Mouse (Mus musculus) hindbrain, embryonic 12.5 days (tissue): ENCODE data around the gene Gm13290. TPM values are rescaled to one million over a fixed set of nuclear protein-coding genes. Genes with fewer than 3 reads are reported as not detected.
"Not testable (repeated sequence)": the region's sequence is repeated elsewhere in the genome, so short reads cannot be mapped to it uniquely, and the experiment has no call there.

Experiments used
- ATAC-seq: fragments of 200-750 bp; cut with Nextera tagmentation; 2 replicates; pipeline ENCODE4 v1.8.0; 2017; ENCODE audit warnings: moderate TSS enrichment; ENCODE audit not compliant: low FRiP score
- H3K27ac ChIP-seq: fragments of 300-500 bp; sonication (generic); 2 replicates; pipeline ENCODE4 v1.5.1; 2016; ENCODE audit warnings: mild to moderate bottlenecking
- H3K27me3 ChIP-seq: fragments of 300-500 bp; sonication (generic); 2 replicates; pipeline ENCODE4 v1.6.1; 2016; ENCODE audit warnings: mild to moderate bottlenecking
- H3K36me3 ChIP-seq: fragments of 300-500 bp; sonication (generic); 2 replicates; pipeline ENCODE4 v1.6.1; 2016; ENCODE audit warnings: mild to moderate bottlenecking
- H3K4me1 ChIP-seq: fragments of 300-500 bp; sonication (generic); 2 replicates; pipeline ENCODE4 v1.6.1; 2016
- H3K4me2 ChIP-seq: fragments of 300-500 bp; sonication (generic); replicated peaks from 2 replicates; pipeline ENCODE4 v1.6.1; 2016; ENCODE audit warnings: mild to moderate bottlenecking
- H3K4me3 ChIP-seq: fragments of 300-500 bp; sonication (generic); 2 replicates; pipeline ENCODE4 v1.5.1; 2016; ENCODE audit warnings: mild to moderate bottlenecking
- H3K9ac ChIP-seq: fragments of 300-500 bp; sonication (generic); 2 replicates; pipeline ENCODE4 v1.6.1; 2016; ENCODE audit warnings: mild to moderate bottlenecking, moderate library complexity
- H3K9me3 ChIP-seq: fragments of 300-500 bp; sonication (generic); replicated peaks from 2 replicates; pipeline ENCODE4 v1.6.1; 2016; ENCODE audit warnings: mild to moderate bottlenecking
- WGBS: fragments of 180-500 bp; shearing (Covaris S2); methylation state at CpG from one replicate; pipeline ENCODE4 v1.1.7; 2016; 5-methylcytosine and 5-hydroxymethylcytosine counted together
- polyA plus RNA-seq: library from polyadenylated mRNA; unstranded; fragments of >200 nt; fragmentation: Nextera tagmentation; extraction: Ambion mirVana; gene quantifications from 2 replicates; pipeline ENCODE4 v1.2.1, GENCODE M21; 2016

Gm13290 gene
- polyA plus RNA-seq: not detected in 2 replicates

DNA sequence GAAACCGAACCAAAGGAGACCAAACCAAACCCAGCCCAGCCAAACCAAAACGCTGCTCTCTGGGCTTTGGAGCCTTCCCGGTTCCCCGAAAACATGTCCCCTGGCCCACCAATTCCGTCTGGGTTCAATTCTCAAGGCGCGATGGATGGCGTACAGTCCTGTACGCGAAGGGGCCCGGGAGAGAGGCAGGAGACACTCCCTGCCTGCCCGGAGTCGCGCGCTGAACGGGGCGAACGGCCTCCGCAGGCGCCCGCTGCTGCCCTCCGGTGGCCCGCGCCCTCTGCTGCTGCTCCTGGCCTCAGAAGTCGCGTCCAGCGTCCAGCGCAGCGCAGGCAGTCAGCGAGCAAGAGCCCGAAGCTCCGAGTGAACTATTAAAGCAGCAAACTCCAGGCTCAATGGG lies at the start of gene Gm13290:
Gm13290 (plus strand) TSS at position 301 of the 400 bp plus-strand sequence.
- ATAC-seq, H3K4me3 ChIP-seq: not testable (repeated sequence)
- WGBS: no CpG with 5 or more reads among the region's 32 CpGs

DNA sequence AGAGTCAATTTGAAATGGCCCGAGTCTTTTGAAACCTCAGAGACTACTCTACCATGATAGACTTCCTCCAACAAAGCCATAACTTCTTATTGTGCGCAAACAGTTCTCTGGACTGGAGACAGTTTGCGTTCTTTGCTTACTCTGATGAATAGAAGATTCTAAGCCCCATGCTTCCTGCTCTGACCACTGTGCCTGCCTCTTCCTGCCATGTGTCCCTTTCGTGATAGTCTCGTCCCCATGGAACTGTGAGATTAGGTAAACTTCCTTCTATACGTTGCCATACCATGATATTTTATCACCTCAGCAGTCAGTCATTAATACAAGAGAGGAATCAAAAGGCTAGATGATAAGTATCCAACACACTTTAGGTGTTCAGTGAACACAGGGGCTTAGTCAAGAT lies 46.9 kb upstream of the Gm13290 start:
- no peaks in the 10 kb centered on the region for H3K36me3 ChIP-seq
- H3K9me3 ChIP-seq: no peaks in the 10 kb centered on the region
- no peak overlapping the region for H3K9ac ChIP-seq
- H3K4me3 ChIP-seq: no peak overlapping the region
- WGBS: 86% methylated on average over 6 of the region's 6 CpGs
- H3K27me3 ChIP-seq: 0 out of 2 replicates have a peak, but pooled peaks cover 3% of the 10 kb centered on the region
- H3K4me1 ChIP-seq: no peaks in the 10 kb centered on the region
- ATAC-seq: no peak
- H3K27ac ChIP-seq: no peak overlapping the region
- H3K4me2 ChIP-seq: no peak overlapping the region

More for the DNA sequence above, at the start of gene Gm13290:
- not testable (repeated sequence) for H3K27me3 ChIP-seq, H3K4me1 ChIP-seq, H3K9me3 ChIP-seq, H3K27ac ChIP-seq, H3K4me2 ChIP-seq, H3K9ac ChIP-seq, H3K36me3 ChIP-seq

DNA sequence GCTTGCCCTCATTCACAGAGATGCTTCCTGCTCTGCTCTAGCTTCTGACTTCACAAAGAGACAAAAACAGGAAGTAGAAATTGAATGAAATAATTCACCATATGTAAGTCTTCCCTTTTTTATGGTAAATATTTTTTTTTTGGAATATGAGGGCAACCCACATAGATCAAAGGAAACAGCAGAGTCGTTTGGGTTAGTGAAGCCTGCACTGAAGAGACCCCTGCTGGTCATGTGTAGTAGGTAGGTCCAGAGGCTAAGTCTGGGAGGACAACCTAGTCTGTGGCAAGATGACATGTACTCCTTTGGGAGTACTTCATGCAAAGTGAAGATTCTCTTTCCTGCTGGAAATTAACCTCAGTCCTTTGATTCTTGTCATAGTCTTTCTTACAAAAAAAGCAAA lies 46.3 kb upstream of the Gm13290 start:
- ATAC-seq: no peak
- no peaks in the 10 kb centered on the region for H3K4me1 ChIP-seq
- no peak overlapping the region for H3K27ac ChIP-seq
- H3K9ac ChIP-seq: no peak overlapping the region
- H3K9me3 ChIP-seq: no peaks in the 10 kb centered on the region
- no peak overlapping the region for H3K4me3 ChIP-seq
- 6% methylated on average over 1 of the region's 1 CpGs for WGBS
- H3K36me3 ChIP-seq: no peaks in the 10 kb centered on the region
- H3K27me3 ChIP-seq: 0 out of 2 replicates have a peak, but pooled peaks cover 3% of the 10 kb centered on the region
- H3K4me2 ChIP-seq: no peak overlapping the region

DNA sequence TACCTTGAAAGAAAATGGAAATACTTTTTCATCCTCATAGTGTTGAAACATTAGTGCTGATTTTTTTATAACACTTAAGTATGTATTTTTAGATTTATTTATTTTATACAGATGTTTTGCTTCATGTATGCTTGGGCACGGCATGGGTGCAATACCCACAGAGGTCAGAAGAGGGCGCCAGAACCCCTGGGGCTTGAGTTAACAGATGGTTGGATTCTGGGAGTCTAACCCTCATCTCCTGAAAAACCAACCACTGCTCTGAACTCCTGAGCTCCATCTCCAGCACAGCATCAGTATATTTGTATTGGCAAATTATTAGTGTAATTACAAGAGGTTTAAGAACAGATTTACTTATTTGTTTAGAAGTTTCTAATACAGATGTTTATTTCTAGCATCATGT lies 35.2 kb upstream of the Gm13290 start:
- WGBS: 4% methylated on average over 2 of the region's 2 CpGs
- ATAC-seq: no peak

DNA sequence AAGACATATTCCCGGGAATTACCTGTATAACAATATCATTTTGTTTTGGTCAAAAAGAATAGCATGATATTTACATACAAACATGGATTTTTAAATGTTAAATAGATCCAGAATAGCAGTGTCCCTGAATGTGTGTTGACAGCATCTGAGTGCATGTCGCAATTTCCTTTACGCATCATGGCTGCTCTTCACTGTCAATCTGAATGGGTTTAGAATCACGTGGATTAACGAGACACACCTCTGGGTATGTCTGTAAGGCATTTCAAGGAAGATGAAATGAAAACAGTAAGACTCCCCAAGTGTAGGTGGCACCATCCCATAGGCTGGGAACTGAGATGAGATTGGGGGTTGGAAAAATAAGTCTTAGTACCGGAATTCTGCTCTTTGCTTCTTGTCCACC lies 34.6 kb upstream of the Gm13290 start:
- no peaks in the 10 kb centered on the region for H3K9me3 ChIP-seq
- 93% methylated on average over 6 of the region's 6 CpGs for WGBS
- no peaks in the 10 kb centered on the region for H3K36me3 ChIP-seq
- no peak overlapping the region for H3K4me3 ChIP-seq
- no peak for ATAC-seq
- no peaks in the 10 kb centered on the region for H3K27me3 ChIP-seq
- H3K27ac ChIP-seq: no peak overlapping the region
- no peak overlapping the region for H3K9ac ChIP-seq
- no peak overlapping the region for H3K4me2 ChIP-seq
- no peaks in the 10 kb centered on the region for H3K4me1 ChIP-seq

More for the DNA sequence above, 35.2 kb upstream of the Gm13290 start:
- H3K36me3 ChIP-seq: no peaks in the 10 kb centered on the region
- H3K4me1 ChIP-seq: no peaks in the 10 kb centered on the region
- no peak overlapping the region for H3K9ac ChIP-seq
- no peak overlapping the region for H3K27ac ChIP-seq
- H3K4me2 ChIP-seq: no peak overlapping the region
- no peaks in the 10 kb centered on the region for H3K27me3 ChIP-seq
- no peak overlapping the region for H3K4me3 ChIP-seq
- no peaks in the 10 kb centered on the region for H3K9me3 ChIP-seq

DNA sequence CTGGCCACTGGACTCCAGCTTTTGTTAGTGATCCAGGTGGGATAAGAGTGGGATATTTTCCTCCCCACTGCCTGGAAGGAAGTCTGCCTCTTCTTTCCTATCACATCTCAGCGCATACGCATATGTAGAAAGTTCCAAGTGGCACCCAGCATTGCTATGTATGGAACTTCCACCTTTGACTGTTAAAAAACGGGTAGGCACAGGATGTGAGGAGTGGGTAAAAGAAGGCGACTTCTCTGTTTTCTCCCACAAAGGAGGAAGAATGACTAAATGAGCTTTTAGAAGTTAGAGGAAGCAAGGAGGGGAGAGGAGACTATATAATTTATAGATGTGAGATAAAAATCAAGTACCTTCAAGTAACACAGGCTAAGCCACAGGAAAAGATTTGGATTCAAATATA lies 32.2 kb upstream of the Gm13290 start:
- Histone ChIP-seq H3K27me3 (no peaks in the 10 kb centered on the region), H3K9me3 (no peaks in the 10 kb centered on the region), H3K27ac (no peak overlapping the region), H3K4me2 (no peak overlapping the region), H3K4me3 (no peak overlapping the region), H3K9ac (no peak overlapping the region), H3K4me1 (0 out of 2 replicates have a peak, but pooled peaks cover 3% of the 10 kb centered on the region), H3K36me3 (no peaks in the 10 kb centered on the region)
- ATAC-seq: no peak
- 93% methylated on average over 4 of the region's 4 CpGs for WGBS

DNA sequence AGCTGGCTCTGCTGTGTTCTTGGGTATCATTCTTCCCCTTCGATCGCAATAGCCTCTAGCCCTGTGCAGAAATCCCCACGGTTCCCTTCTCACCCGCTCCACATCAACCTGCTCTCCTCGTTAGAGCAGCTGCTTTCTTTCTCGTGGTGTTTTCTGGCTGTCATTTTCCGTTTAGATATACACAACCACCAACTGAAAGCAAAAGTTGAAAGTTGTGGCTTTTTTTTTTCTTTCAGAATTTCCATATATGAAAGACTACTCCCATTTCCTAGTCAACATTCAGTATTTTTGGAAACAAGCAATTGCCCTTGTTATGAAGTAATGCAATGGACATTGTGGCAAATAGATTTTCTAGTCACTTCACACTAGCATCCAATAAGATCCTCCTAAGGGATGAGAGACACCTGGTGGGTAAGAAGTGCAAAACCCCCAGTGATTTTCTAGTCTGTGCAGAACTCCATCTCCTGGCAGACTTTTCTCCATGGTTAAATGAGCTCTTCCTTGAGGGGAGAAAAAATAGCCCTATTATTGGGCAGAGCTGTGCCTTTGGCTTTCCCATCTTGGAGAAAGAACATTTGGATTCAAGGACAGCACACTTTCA lies 30.8 kb upstream of the Gm13290 start:
- no peaks in the 10 kb centered on the region for H3K27me3 ChIP-seq
- H3K9ac ChIP-seq: no peak overlapping the region
- no peak overlapping the region for H3K4me2 ChIP-seq
- no peak overlapping the region for H3K27ac ChIP-seq
- no peaks in the 10 kb centered on the region for H3K36me3 ChIP-seq
- H3K4me3 ChIP-seq: no peak overlapping the region
- no peaks in the 10 kb centered on the region for H3K9me3 ChIP-seq
- ATAC-seq: no peak
- H3K4me1 ChIP-seq: 0 out of 2 replicates have a peak, but pooled peaks cover 3% of the 10 kb centered on the region
- 87% methylated on average over 7 of the region's 7 CpGs for WGBS

DNA sequence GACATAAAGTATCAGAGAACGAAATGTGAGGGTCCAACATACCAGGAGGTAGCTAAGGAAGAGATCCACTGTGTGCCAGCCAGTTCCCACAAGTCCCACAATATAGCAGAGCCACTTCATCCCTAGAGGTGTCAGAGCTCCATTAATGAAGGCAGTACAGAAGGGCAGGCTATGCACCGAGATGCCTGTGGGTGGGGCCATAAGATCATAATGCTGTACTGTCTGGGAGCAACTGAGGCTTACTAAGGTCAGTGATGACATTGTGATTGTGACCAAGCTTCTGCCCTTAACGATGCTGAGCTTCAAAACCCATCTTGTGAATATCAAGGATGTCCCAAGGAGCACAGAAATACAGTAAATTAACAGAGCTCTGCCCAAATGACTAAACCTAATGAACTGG lies 29.4 kb upstream of the Gm13290 start:
- H3K4me3 ChIP-seq: no peak overlapping the region

DNA sequence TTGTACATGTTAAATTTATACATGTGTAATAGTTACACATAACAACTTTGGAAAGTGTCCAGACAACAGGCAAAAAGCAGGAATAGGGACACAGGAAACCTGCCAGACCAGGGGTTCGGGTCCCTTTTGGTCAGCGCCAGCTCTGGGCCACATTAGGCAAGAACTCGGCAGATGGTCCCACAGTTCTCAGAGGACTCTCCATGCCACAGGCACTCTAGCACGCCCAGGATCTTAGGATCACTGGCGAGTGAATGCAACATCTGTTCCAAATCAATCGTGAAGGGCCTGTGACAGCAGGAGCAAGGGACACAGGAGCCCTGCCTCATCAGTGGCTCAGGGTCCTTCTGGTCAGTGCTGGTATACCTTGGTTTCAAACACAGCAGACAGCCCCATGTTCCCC lies 23.7 kb upstream of the Gm13290 start:
- Histone ChIP-seq H3K4me3 (no peak overlapping the region), H3K36me3 (no peaks in the 10 kb centered on the region), H3K27me3 (no peaks in the 10 kb centered on the region), H3K9me3 (no peaks in the 10 kb centered on the region), H3K9ac (no peak overlapping the region), H3K4me1 (0 out of 2 replicates have a peak, but pooled peaks cover 3% of the 10 kb centered on the region), H3K4me2 (no peak overlapping the region), H3K27ac (no peak overlapping the region)
- no peak for ATAC-seq
- 63% methylated on average over 6 of the region's 6 CpGs for WGBS

More for the DNA sequence above, 29.4 kb upstream of the Gm13290 start:
- WGBS: 77% methylated on average over 3 of the region's 3 CpGs
- no peak for ATAC-seq
- no peaks in the 10 kb centered on the region for H3K27me3 ChIP-seq
- H3K36me3 ChIP-seq: no peaks in the 10 kb centered on the region
- no peaks in the 10 kb centered on the region for H3K9me3 ChIP-seq
- no peak overlapping the region for H3K27ac ChIP-seq
- 0 out of 2 replicates have a peak, but pooled peaks cover 3% of the 10 kb centered on the region for H3K4me1 ChIP-seq
- no peak overlapping the region for H3K9ac ChIP-seq
- H3K4me2 ChIP-seq: no peak overlapping the region

DNA sequence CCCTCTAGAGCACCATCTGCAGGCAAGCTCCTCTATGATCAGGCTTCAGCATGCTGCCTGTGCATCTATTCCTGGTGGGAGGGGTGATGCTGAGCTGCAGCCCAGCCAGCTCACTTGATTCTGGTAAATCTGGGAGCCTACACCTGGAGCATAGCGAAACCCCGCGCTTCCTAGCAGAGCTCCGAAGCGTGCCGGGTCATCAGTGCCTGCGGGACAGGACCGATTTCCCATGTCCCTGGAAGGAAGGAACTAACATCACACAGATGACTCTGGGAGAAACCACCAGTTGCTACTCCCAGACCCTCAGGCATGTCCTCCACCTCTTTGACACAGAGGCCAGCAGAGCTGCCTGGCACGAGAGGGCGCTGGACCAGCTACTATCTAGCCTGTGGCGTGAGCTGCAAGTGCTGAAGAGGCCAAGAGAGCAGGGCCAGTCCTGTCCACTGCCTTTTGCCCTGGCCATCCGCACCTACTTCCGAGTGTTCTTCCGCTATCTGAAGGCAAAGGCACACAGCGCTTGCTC lies 18.8 kb upstream of the Gm13290 start, which contains the start of gene Gm13271:
Gm13271 (plus strand) TSS at position 51 of the 523 bp plus-strand sequence.
- H3K4me1 ChIP-seq, H3K4me3 ChIP-seq, H3K4me2 ChIP-seq, H3K36me3 ChIP-seq, H3K9me3 ChIP-seq, H3K27ac ChIP-seq, H3K9ac ChIP-seq, ATAC-seq, H3K27me3 ChIP-seq: not testable (repeated sequence)
- WGBS: 77% methylated on average over 15 of the region's 15 CpGs

DNA sequence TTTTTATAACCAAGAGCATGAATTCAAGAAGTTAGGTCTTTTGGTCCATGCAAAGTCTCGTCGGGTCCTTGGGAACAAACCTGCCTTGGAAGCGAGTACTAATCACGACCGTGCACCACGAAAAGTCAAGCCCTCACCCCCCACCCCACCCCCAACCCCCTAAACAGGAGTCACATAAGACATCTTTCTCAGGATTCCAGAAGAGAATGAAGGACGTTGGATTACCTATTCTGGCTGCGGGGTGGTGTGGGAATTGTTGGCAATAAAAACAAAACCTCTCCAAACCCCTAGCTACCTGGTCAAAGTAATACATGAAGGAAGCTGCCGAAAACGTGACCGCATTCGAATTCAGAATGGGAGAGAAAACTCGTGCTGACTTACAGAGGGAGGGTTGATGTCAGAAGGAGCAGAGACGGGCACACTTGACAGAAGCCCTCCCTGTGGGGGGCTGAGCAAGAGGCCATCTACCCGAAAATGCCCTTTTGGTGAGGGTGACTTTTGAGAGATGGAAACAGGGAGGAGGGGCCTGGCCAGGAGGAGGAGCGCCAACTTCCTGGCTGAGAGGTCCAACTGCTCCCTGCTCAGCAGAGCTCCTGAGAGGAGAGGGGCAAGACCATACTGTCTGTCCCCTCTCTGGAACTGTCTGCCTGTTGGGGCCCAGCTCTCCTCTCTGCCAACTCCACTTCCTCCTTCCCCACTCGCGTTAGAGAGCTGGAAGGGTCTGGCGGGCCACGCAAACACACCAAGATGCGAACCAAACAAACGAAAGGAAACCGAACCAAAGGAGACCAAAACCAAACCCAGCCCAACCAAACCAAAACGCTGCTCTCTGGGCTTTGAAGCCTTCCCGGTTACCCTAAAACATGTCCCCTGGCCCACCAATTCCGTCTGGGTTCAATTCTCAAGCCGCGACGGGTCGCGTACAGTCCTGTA lies 16.8 kb upstream of the Gm13290 start:
- peak overlapping the region; percentile 63 for H3K9ac ChIP-seq
- H3K4me1 ChIP-seq, H3K36me3 ChIP-seq, ATAC-seq, H3K9me3 ChIP-seq, H3K27me3 ChIP-seq: not testable (repeated sequence)
- WGBS: 12% methylated on average over 29 of the region's 31 CpGs
- H3K4me3 ChIP-seq: peak overlapping the region; percentile 42
- peak overlapping the region; percentile 80 for H3K27ac ChIP-seq
- peak overlapping the region; percentile 83 for H3K4me2 ChIP-seq

DNA sequence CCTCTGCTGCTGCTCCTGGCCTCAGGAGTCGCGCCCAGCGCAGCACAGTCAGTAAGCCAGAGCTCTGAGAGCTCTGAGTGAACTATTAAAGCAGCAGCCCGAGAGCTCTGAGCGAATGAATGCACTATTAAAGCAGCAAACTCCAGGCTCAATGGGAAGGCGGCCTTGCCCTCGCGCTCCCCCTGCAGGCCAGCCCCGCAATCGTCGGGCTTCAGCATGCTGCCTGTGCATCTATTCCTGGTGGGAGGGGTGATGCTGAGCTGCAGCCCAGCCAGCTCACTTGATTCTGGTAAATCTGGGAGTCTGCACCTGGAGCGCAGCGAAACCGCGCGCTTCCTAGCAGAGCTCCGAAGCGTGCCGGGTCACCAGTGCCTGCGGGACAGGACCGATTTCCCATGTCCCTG lies 16.0 kb upstream of the Gm13290 start:
- Histone ChIP-seq H3K9ac (peak overlapping the region; percentile 63; the same call in 1 of the 2 replicates), H3K4me3 (peak overlapping the region; percentile 42), H3K27ac (peak overlapping the region; percentile 80), H3K4me2 (peak overlapping the region; percentile 83)
- not testable (repeated sequence) for H3K27me3 ChIP-seq, H3K9me3 ChIP-seq, H3K4me1 ChIP-seq, H3K36me3 ChIP-seq
- peak; percentile 100 for ATAC-seq
- 0% methylated on average over 21 of the region's 21 CpGs for WGBS
